Mouse (Mus musculus) lung, embryonic 15.5 days (tissue): ENCODE data around the gene Slc6a1. TPM values are rescaled to one million over a fixed set of nuclear protein-coding genes. Genes with fewer than 3 reads are reported as not detected.

Experiments used
- ATAC-seq: fragments of 200-750 bp; cut with Nextera tagmentation; 2 replicates; pipeline ENCODE4 v1.8.0; 2017; ENCODE audit warnings: moderate number of reproducible peaks, borderline replicate concordance; ENCODE audit not compliant: low FRiP score, low TSS enrichment; ENCODE audit errors: extremely low read depth
- H3K27ac ChIP-seq: fragments of 300-500 bp; sonication (generic); 2 replicates; pipeline ENCODE4 v1.5.1; 2015; ENCODE audit warnings: moderate library complexity, mild to moderate bottlenecking, inconsistent platforms
- H3K27me3 ChIP-seq: fragments of 300-500 bp; sonication (generic); 2 replicates; pipeline ENCODE4 v1.6.1; 2015; ENCODE audit warnings: inconsistent platforms
- H3K36me3 ChIP-seq: fragments of 300-500 bp; sonication (generic); 2 replicates; pipeline ENCODE4 v1.6.1; 2015; ENCODE audit warnings: inconsistent platforms
- H3K4me1 ChIP-seq: fragments of 300-500 bp; sonication (generic); 2 replicates; pipeline ENCODE4 v1.6.1; 2015; ENCODE audit warnings: inconsistent platforms
- H3K4me2 ChIP-seq: fragments of 300-500 bp; sonication (generic); 2 replicates; pipeline ENCODE4 v1.6.1; 2015; ENCODE audit warnings: inconsistent platforms, mild to moderate bottlenecking, moderate library complexity
- H3K4me3 ChIP-seq: fragments of 300-500 bp; sonication (generic); 2 replicates; pipeline ENCODE4 v1.5.1; 2015; ENCODE audit warnings: mild to moderate bottlenecking, inconsistent platforms
- H3K9ac ChIP-seq: fragments of 300-500 bp; sonication (generic); 2 replicates; pipeline ENCODE4 v1.6.1; 2015; ENCODE audit warnings: inconsistent platforms
- H3K9me3 ChIP-seq: fragments of 300-500 bp; sonication (generic); 2 replicates; pipeline ENCODE4 v1.6.1; 2016; ENCODE audit warnings: inconsistent platforms
- WGBS: fragments of 180-500 bp; shearing (Covaris S2); methylation state at CpG from one replicate; pipeline ENCODE4 v1.1.7; 2015; 5-methylcytosine and 5-hydroxymethylcytosine counted together
- polyA plus RNA-seq: library from polyadenylated mRNA; unstranded; fragments of >200 nt; fragmentation: Nextera tagmentation; extraction: Ambion mirVana; gene quantifications from 2 replicates; pipeline ENCODE4 v1.2.1, GENCODE M21; 2015

Gene Slc6a1
- polyA plus RNA-seq, 1 experiment from 2014 or later, result 0.52 TPM

- Histone ChIP-seq H3K27me3 (no peaks in the 10 kb centered on the region), H3K4me3 (no peak overlapping the region), H3K9ac (no peak overlapping the region), H3K27ac (no peak overlapping the region), H3K4me2 (no peak overlapping the region), H3K4me1 (no peaks in the 10 kb centered on the region), H3K9me3 (no peaks in the 10 kb centered on the region), H3K36me3 (no peaks in the 10 kb centered on the region)
- no peak for ATAC-seq
- WGBS, result 65% methylated on average over 5 of the region's 5 CpGs
Observed at GRCm38 (mm10) chr6:114366191-114366590, 83.8 kb downstream of the Slc6a1 start.

Other genes starting within 250 kb of the Slc6a1 start
- gene Atp2b2, start 240.0 kb upstream of the Slc6a1 start, polyA plus RNA-seq, result 0.14 and 0.19 TPM in 2 replicates
- 0.09 and 0.10 TPM in 2 replicates for gene Slc6a11, start 151.4 kb upstream of the Slc6a1 start, polyA plus RNA-seq
- 0.05 TPM in 1 of 2 replicates, not detected in the other for gene Hrh1, start 115.3 kb downstream of the Slc6a1 start, polyA plus RNA-seq